Mouse (Mus musculus) liver, embryonic 13.5 days (tissue): ENCODE measurements around the gene Slc8a1. TPM values are rescaled to one million over a fixed set of nuclear protein-coding genes. Genes with fewer than 3 reads are reported as not detected.

ENCODE experiments used
- ATAC-seq: fragments of 200-750 bp; cut with Nextera tagmentation; 2 replicates; pipeline ENCODE4 v1.8.0; 2017; ENCODE audit warnings: low read depth, mild to moderate bottlenecking, moderate number of reproducible peaks, moderate library complexity
- DNase-seq: peaks from one replicate; pipeline ENCODE4 v3.0.0; 2022
- H3K27ac ChIP-seq: fragments of 300-500 bp; sonication (generic); 2 replicates; pipeline ENCODE4 v1.5.1; 2015; ENCODE audit warnings: moderate library complexity, mild to moderate bottlenecking, inconsistent platforms
- H3K27me3 ChIP-seq: fragments of 300-500 bp; sonication (generic); 2 replicates; pipeline ENCODE4 v1.6.1; 2015; ENCODE audit warnings: mild to moderate bottlenecking, inconsistent platforms
- H3K36me3 ChIP-seq: fragments of 300-500 bp; sonication (generic); 2 replicates; pipeline ENCODE4 v1.6.1; 2015; ENCODE audit warnings: mild to moderate bottlenecking, inconsistent platforms
- H3K4me1 ChIP-seq: fragments of 300-500 bp; sonication (generic); replicated peaks from 2 replicates; pipeline ENCODE4 v1.6.1; 2015; ENCODE audit warnings: inconsistent platforms
- H3K4me2 ChIP-seq: fragments of 300-500 bp; sonication (generic); 2 replicates; pipeline ENCODE4 v1.6.1; 2015; ENCODE audit warnings: inconsistent platforms, mild to moderate bottlenecking, moderate library complexity
- H3K4me3 ChIP-seq: fragments of 300-500 bp; sonication (generic); replicated peaks from 2 replicates; pipeline ENCODE4 v1.5.1; 2015; ENCODE audit warnings: mild to moderate bottlenecking, inconsistent platforms
- H3K9ac ChIP-seq: fragments of 300-500 bp; sonication (generic); 2 replicates; pipeline ENCODE4 v1.6.1; 2015; ENCODE audit warnings: mild to moderate bottlenecking, inconsistent platforms
- H3K9me3 ChIP-seq: fragments of 300-500 bp; sonication (generic); replicated peaks from 2 replicates; pipeline ENCODE4 v1.6.1; 2016; ENCODE audit warnings: inconsistent platforms
- WGBS: fragments of 180-500 bp; shearing (Covaris S2); methylation state at CpG from one replicate; pipeline ENCODE4 v1.1.7; 2015; ENCODE audit not compliant: insufficient replicate concordance; 5-methylcytosine and 5-hydroxymethylcytosine counted together
- polyA plus RNA-seq: library from polyadenylated mRNA; unstranded; fragments of >200 nt; fragmentation: Nextera tagmentation; extraction: Ambion mirVana; gene quantifications from 2 replicates; pipeline ENCODE4 v1.2.1, GENCODE M21; 2015

Gene Slc8a1
- polyA plus RNA-seq = 0.47 and 0.71 TPM in 2 replicates

DNA sequence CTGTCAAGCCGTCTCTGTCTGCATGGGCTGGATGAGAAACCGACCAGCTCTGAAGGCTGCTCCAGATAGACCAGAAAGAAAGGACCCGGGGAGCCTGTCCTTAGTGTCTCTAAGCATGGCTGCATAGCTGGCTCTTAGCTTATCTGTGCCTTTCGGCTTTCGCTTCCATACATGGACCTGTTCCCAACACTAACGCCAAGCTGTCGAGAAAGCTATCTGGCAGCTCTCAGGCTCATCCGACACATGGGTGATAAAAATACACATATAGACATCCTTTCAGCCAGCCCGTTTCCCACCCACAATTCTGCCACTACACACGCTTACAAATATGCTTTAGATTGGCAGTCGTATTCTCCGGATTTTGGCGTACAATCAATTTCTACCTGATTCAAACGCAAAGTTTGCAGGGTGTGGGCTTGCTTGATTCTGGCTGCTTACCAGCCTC lies at the start of gene Slc8a1:
Slc8a1 (minus strand) TSS at position 67 of the 445 bp plus-strand sequence.
- Histone ChIP-seq H3K9ac (no peak within 1 kb of the TSS), H3K4me1 (no peaks in the 10 kb centered on the region), H3K27ac (no peak within 1 kb of the TSS), H3K27me3 (no peaks in the 10 kb centered on the region), H3K4me2 (no peak within 1 kb of the TSS), H3K4me3 (no peak within 1 kb of the TSS), H3K9me3 (no peaks in the 10 kb centered on the region), H3K36me3 (no peaks in the 10 kb centered on the region)
- WGBS = 71% methylated on average over 14 of the region's 14 CpGs
- DNase-seq (no peak), ATAC-seq (no peak)

DNA sequence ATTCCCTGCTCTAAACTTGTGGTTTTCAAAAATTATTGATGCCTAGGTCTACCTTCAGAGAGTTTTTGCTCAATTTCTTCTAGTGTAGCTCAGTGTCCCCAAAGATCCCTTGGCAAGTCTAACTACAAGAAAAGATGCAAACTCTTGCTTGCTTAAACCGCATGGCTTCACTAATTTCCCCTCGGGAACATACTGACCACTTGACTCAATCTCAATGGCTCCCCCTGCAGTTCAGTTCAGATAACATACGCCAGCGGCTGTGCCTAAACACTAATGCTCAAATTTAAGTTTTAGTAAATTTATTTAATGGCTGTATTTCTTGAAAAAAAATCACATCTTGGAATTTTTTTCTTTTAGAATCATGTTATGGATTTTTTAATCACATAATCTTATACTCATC lies 49.2 kb upstream of the Slc8a1 start:
- no peak overlapping the region for H3K9ac ChIP-seq
- no peak for ATAC-seq
- no peaks in the 10 kb centered on the region for H3K9me3 ChIP-seq
- H3K4me1 ChIP-seq = no peaks in the 10 kb centered on the region
- no peaks in the 10 kb centered on the region for H3K27me3 ChIP-seq
- no peak overlapping the region for H3K4me3 ChIP-seq
- H3K36me3 ChIP-seq = no peaks in the 10 kb centered on the region
- H3K4me2 ChIP-seq = no peak overlapping the region
- 36% methylated on average over 4 of the region's 4 CpGs for WGBS
- no peak overlapping the region for H3K27ac ChIP-seq
- DNase-seq = no peak

DNA sequence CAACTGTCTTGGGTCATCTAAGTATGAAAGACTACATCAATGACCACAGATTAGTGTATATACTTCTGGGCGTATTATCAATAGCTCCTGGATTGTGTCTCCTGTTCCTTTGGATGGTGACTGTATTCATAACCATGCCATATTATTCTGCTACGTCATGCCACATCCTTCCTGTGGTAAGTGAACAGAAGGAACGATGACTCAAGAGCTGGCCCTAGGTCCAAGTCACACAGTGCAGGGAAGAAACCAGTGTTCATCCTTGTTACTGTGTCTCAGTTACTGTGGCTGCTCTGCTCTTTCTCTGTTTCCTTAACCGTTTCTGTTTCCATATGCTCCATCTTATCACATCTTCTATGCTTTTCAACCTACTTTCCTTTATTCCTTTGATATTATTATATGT lies 44.1 kb upstream of the Slc8a1 start:
- H3K4me2 ChIP-seq = no peak overlapping the region
- H3K27ac ChIP-seq = no peak overlapping the region
- no peaks in the 10 kb centered on the region for H3K36me3 ChIP-seq
- no peak overlapping the region for H3K4me3 ChIP-seq
- WGBS = 38% methylated on average over 4 of the region's 4 CpGs
- no peak overlapping the region for H3K9ac ChIP-seq
- ATAC-seq (no peak), DNase-seq (no peak)
- no peaks in the 10 kb centered on the region for H3K4me1 ChIP-seq
- H3K9me3 ChIP-seq = no peaks in the 10 kb centered on the region
- no peaks in the 10 kb centered on the region for H3K27me3 ChIP-seq

GRCm38 (mm10) chr17:81781491-81781890 lies 43.3 kb upstream of the Slc8a1 start:
- no peaks in the 10 kb centered on the region for H3K36me3 ChIP-seq
- ATAC-seq (no peak), DNase-seq (no peak)
- 68% methylated on average over 5 of the region's 5 CpGs for WGBS
- no peak overlapping the region for H3K4me3 ChIP-seq
- H3K9ac ChIP-seq = no peak overlapping the region
- H3K4me2 ChIP-seq = no peak overlapping the region
- H3K27ac ChIP-seq = no peak overlapping the region
- H3K9me3 ChIP-seq = no peaks in the 10 kb centered on the region
- no peaks in the 10 kb centered on the region for H3K4me1 ChIP-seq
- no peaks in the 10 kb centered on the region for H3K27me3 ChIP-seq

DNA sequence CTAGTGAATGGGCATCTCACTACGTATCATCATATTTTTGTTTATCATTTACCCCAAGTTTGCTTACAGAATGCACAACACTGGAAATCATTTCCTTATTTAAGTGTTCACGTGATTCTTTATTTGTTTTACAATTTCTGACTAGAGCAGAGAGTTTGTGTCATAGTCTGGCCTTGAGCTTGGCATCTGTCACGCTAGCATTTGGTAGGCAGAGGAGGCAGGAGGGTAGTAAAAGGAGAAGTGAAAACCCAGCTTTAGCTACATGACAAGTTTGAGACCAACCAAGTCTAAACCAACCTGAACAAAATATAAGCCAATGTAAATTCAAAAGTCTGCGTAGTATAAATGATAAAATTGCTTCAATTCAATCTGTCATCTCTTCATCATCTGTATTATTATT lies 41.7 kb upstream of the Slc8a1 start:
- Histone ChIP-seq H3K27me3 (no peaks in the 10 kb centered on the region), H3K9me3 (no peaks in the 10 kb centered on the region), H3K4me3 (no peak overlapping the region), H3K4me2 (no peak overlapping the region), H3K27ac (no peak overlapping the region), H3K36me3 (no peaks in the 10 kb centered on the region), H3K4me1 (no peaks in the 10 kb centered on the region), H3K9ac (no peak overlapping the region)
- DNase-seq (no peak), ATAC-seq (no peak)
- 62% methylated on average over 4 of the region's 4 CpGs for WGBS

DNA sequence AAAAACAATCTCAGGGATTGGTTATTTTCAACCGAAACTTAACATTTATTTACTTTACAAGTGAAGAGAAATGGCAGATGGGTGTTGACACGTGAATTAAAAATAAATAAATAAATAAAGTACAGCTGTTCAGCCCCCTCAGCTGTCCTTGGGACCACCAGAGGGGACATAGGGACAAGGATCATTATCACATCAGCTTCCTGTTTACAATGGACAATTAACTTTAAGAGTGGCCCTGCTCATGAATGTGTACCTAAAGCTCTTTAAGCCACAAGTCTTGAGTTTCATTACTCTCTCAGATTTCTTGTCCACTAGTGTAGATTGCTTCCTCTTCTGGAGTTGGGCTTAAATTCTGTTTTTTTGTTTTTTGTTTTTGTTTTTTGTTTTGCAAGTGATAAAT lies 12.5 kb upstream of the Slc8a1 start:
- Histone ChIP-seq H3K9me3 (no peaks in the 10 kb centered on the region), H3K4me3 (no peak overlapping the region), H3K4me1 (no peaks in the 10 kb centered on the region), H3K27me3 (no peaks in the 10 kb centered on the region), H3K36me3 (no peaks in the 10 kb centered on the region), H3K9ac (no peak overlapping the region), H3K4me2 (no peak overlapping the region), H3K27ac (no peak overlapping the region)
- ATAC-seq = no peak
- DNase-seq = no peak
- WGBS = 42% methylated on average over 2 of the region's 2 CpGs

DNA sequence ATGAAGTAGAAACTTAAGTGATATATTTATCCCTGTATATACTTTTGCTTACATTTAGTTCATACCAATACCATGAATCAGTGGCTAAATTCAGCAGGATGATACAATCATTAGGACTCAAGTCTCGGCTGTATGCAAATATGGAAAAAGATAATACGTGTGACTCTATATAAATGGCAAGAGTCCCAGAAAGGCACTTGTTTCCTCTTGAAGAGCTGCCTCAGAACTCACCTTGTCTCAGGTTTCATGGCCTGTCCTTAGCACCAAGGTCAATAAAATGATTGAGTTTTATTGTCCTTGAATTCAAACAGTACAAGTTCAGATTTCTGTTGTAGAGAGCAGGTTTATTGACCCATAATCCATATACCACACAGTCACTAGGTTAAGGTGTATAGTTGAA lies 4.9 kb upstream of the Slc8a1 start:
- Histone ChIP-seq H3K9me3 (no peaks in the 10 kb centered on the region), H3K4me2 (no peak overlapping the region), H3K4me1 (no peaks in the 10 kb centered on the region), H3K36me3 (no peaks in the 10 kb centered on the region), H3K27me3 (no peaks in the 10 kb centered on the region), H3K9ac (no peak overlapping the region), H3K4me3 (no peak overlapping the region), H3K27ac (no peak overlapping the region)
- 68% methylated on average over 2 of the region's 2 CpGs for WGBS
- DNase-seq (no peak), ATAC-seq (no peak)

DNA sequence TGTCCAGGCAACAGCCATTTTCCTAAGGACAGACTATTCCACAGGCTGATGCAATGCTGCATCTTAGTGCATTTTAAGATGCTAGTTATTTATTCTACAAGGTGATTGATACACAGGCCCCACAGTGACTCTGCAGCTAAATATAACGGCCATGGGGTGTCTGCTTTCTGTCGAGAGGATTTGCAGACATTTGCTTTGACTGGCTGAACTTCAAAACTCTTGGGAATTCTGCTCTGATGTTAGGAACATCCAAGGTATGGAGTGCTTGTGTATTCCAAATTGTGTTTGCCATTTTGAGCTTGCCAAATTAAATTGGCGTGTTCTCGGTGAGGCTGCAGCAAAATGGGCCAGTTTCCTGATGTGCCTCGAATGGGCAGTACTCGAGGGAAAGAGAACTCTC lies 2.4 kb upstream of the Slc8a1 start:
- Histone ChIP-seq H3K4me2 (no peak overlapping the region), H3K9ac (no peak overlapping the region), H3K27me3 (no peaks in the 10 kb centered on the region), H3K9me3 (no peaks in the 10 kb centered on the region), H3K36me3 (no peaks in the 10 kb centered on the region), H3K4me1 (no peaks in the 10 kb centered on the region), H3K4me3 (no peak overlapping the region), H3K27ac (no peak overlapping the region)
- ATAC-seq (no peak), DNase-seq (no peak)
- 60% methylated on average over 6 of the region's 6 CpGs for WGBS

DNA sequence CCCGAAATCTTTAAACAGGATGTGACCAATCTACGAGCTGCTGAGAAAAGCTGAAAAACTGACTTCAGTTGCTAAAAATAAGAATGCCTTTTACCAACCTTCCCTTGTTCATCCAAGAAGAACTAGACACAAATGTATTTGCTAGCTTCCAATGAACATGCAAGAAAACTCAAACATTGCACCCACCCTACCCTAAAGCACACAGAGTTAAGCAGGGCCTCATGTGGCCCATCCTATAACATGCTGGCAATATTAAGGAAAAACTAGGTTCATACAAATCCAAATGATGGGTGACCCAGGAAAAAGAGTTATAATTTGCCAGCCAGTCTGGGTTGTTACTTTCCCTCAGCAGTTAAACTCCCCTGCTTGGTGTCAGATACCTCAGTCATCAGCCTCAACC lies 398 bp downstream of the Slc8a1 start:
- no peak overlapping the region for H3K4me3 ChIP-seq
- H3K36me3 ChIP-seq = no peaks in the 10 kb centered on the region
- no peaks in the 10 kb centered on the region for H3K9me3 ChIP-seq
- H3K4me1 ChIP-seq = no peaks in the 10 kb centered on the region
- no peak overlapping the region for H3K27ac ChIP-seq
- DNase-seq (no peak), ATAC-seq (no peak)
- no peak overlapping the region for H3K9ac ChIP-seq
- WGBS = 62% methylated on average over 2 of the region's 2 CpGs
- no peaks in the 10 kb centered on the region for H3K27me3 ChIP-seq
- H3K4me2 ChIP-seq = no peak overlapping the region

DNA sequence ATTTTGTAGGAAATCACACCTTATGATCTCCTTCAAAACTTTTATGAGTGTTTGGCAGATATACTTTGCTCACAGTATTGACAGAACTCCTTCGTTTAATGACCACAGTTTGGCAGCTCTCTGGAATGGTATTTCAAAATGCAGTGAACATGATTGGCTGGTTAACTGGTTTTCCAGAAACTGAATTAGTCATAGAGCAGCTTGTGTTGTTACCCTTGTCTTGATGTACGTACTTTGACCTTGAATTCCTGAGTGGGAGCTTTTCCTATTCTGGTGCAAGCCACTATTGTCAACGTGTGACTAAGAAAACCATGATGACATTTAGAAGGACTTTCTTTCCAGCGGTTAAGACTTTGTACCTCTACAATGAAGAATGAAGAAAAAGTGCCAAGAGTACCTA lies 868 bp downstream of the Slc8a1 start:
- no peak for ATAC-seq
- Histone ChIP-seq H3K27me3 (no peaks in the 10 kb centered on the region), H3K27ac (no peak overlapping the region), H3K4me2 (no peak overlapping the region), H3K9me3 (no peaks in the 10 kb centered on the region), H3K36me3 (no peaks in the 10 kb centered on the region), H3K4me1 (no peaks in the 10 kb centered on the region), H3K4me3 (no peak overlapping the region), H3K9ac (no peak overlapping the region)
- WGBS = 65% methylated on average over 4 of the region's 4 CpGs
- DNase-seq = no peak

- DNase-seq (no peak), ATAC-seq (no peak)
- H3K4me3 ChIP-seq = no peak overlapping the region
- H3K27me3 ChIP-seq = no peaks in the 10 kb centered on the region
- no peaks in the 10 kb centered on the region for H3K36me3 ChIP-seq
- 52% methylated on average over 2 of the region's 2 CpGs for WGBS
- no peaks in the 10 kb centered on the region for H3K4me1 ChIP-seq
- no peak overlapping the region for H3K4me2 ChIP-seq
- no peak overlapping the region for H3K9ac ChIP-seq
- no peaks in the 10 kb centered on the region for H3K9me3 ChIP-seq
- H3K27ac ChIP-seq = no peak overlapping the region
Measured at GRCm38 (mm10) chr17:81735583-81735982, 2.6 kb downstream of the Slc8a1 start.

DNA sequence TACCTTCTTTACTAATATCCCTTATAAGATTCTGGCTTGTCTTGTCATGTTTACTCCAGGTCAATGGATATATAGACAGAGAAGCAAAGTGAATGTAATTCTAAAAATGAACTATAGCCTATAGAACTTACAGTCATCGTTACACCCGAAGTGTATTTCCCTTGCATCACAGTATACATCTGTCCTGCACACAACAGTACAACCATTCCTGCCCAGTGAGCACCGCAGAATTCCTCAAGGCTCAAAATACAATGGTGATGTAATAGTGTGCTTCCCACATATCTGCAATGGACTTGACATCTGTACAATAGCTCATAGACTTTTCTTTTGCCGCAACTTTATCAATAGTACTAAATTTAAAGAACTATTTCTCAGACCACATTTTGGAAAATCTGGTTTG lies 8.3 kb downstream of the Slc8a1 start:
- DNase-seq = no peak
- no peaks in the 10 kb centered on the region for H3K4me1 ChIP-seq
- H3K4me2 ChIP-seq = no peak overlapping the region
- H3K36me3 ChIP-seq = no peaks in the 10 kb centered on the region
- no peaks in the 10 kb centered on the region for H3K27me3 ChIP-seq
- H3K9ac ChIP-seq = no peak overlapping the region
- no peak for ATAC-seq
- H3K4me3 ChIP-seq = no peak overlapping the region
- no peak overlapping the region for H3K27ac ChIP-seq
- no peaks in the 10 kb centered on the region for H3K9me3 ChIP-seq
- 73% methylated on average over 4 of the region's 4 CpGs for WGBS
